Mouse (Mus musculus) right cerebral cortex, postnatal 14 days (tissue): ENCODE data around the gene D430041D05Rik.
A peak's percentile ranks its signal among the peaks of the same experiment; 100 is the strongest.

Experiments
- DNase-seq: peaks from one replicate; pipeline ENCODE4 v3.0.0; 2022

The D430041D05Rik gene

DNA sequence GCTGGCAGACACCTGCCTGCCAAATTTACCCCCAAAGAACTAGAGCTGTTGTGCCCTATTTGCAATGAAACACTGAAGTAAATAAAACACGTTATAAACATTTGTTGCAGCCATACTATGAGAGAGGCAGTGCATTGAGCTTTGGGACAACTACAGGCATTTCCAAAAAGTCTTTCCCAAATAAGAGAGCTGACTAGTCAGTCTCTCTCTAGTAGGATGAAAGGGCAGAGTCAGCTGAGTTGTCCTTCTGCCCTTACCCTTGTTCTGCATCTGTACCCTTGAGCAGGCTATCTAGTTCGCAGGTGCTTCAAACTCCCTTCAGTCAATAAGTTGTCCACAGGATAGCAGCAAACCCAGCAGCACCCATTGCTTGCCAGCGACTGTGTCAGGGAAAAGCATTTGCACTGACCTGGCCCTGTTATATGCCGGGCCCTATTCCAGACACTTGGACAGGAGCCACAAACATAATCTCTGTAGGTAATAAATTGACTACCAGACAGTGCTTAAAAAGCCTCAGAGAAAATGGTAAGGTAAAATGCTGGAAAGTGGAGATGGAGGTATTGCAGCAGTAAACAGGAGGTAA, at the start of gene D430041D05Rik:
TSS of gene D430041D05Rik (minus strand) at position 51 of the 583 bp plus-strand sequence.
- DNase-seq: no peak

- DNase-seq: no peak
These were observed 49.2 kb upstream of the D430041D05Rik start for GRCm38 (mm10) chr2:104460021-104460420.

DNA sequence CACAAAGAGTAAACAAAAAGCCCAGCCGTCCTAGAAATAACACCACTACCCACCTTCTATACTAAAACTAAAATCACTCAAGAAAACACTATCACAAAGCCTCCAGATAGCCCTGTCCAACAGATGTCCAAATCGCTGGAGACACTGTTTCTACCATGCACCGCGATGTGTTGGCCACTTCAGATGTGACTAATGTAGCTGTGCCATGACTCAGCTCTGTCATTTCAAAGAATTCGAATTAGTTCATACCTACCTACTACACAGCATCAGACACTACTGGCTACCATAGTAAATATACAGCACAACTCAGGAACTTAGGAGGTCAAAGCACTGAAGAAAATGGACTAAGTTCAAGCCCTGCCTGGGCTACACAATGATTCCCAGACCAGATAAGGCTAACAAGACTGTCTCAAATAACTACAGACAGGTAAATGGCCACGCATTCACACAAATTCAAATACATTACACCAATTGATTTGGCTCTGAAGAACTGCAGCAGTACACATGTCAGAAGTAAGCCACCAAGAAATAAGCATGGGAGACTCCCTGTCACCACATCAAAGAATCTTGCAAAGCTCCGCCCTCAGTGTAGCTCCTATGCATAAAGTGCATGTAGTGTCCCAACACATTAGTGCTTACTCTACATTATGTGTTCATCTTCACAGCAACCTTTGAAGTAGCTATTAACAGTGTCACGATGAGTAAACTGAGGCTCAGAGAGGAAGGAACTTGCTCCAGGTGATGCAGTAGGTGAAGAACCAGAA, 47.9 kb upstream of the D430041D05Rik start:
- DNase-seq: no peak

GRCm38 (mm10) chr2:104457106-104457505, 46.3 kb upstream of the D430041D05Rik start:
- DNase-seq: no peak

DNA sequence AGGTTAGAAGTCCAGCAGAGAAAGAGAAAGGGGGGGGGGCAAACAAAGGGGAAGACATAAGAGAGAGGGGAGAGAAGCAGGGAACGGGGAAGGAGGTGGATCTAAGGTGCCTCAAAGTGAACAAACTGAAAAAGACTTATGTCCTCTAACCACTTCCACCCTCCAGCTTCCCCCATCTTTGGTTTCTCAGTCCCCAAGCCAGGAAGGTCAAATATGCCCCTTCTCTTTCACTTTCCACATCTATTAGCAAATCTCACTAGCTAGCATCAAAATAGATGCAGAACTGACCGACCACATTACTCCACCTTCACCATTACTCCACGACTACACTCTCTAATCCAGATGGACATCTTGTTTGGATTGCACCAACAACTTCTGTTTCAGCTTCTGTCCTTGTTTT, 39.9 kb upstream of the D430041D05Rik start:
- DNase-seq: no peak

GRCm38 (mm10) chr2:104449191-104449590, 38.4 kb upstream of the D430041D05Rik start:
- no peak for DNase-seq

- DNase-seq: no peak
These were observed 37.4 kb upstream of the D430041D05Rik start for GRCm38 (mm10) chr2:104448201-104448600.

DNA sequence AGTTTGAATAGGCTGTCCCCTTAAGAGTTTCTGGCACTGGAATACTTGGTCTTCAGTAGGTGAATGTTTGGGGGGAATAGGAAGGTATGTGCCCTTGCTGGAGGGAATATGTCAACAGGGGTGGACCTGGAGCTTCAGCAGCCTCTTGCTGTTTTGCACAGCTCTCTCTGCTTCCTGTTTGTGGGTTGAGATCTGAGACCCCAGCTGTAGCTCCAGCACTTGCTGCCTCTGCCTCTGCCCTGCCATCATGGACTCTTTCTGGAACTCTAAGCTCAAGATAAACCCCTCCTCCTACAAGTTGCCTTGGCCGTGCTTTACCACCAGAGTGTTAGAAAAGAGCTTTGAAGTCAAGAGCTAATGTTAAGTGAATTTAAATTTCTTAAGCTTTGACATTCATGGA, 35.2 kb upstream of the D430041D05Rik start:
- no peak for DNase-seq

GRCm38 (mm10) chr2:104444776-104445175, 34.0 kb upstream of the D430041D05Rik start:
- peak; percentile 28 for DNase-seq

DNA sequence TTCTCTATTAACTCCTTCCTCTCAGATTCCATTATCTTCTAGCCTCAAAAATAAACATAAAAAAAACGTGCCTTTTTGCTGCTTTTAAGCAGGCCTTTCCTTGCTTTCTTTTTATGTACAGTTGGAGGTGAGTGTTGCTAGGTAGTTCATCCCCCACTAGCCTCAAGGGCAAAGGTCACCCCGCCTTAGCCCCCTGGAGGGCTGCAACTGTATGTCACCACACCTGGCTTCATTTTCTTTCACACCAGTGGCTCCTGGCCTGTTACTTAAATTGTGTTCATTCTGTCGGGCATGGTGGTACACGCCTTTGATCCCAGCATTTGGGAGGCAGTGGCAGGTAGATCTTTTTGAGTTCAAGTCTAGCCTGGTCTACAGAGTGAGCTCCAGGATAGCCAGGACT, 31.5 kb upstream of the D430041D05Rik start:
- no peak for DNase-seq

DNA sequence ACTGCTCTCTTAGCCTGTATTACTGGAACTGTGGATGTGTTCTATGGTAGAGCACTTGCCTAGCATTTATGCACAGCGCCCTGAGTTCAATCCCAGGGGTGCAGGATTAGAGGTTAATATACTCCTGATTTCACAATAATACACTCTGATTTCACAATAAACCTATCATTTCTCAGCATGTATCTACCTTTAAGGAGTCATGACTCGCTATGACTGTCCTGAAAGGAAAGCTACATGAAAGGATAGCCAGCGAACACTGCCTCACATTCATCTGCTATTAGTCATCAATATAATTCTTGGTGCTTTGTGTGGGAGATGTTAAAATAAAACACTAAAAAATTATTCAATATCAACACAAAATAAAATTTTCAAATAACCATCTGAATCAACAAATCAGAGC, 25.4 kb upstream of the D430041D05Rik start:
- no peak for DNase-seq

DNA sequence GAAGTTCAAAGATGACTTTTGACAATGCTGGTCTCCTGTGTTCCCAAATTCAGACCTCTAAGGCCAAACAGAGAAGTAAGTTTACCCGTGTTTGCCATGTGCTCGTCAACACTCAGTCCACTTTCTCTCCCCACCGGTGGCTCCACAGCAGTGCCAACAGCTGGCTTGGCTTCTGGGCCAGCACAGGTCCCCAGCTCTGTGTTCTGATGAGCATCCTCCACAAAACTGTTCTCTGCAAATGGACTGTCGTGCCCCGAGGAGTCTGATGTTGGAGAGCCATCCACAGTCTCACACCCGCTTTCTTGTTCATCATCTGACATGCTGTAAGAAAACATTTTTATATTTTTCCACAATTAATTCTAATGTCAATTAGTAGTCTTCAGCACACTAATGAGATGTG, 20.3 kb upstream of the D430041D05Rik start:
- DNase-seq: no peak

DNA sequence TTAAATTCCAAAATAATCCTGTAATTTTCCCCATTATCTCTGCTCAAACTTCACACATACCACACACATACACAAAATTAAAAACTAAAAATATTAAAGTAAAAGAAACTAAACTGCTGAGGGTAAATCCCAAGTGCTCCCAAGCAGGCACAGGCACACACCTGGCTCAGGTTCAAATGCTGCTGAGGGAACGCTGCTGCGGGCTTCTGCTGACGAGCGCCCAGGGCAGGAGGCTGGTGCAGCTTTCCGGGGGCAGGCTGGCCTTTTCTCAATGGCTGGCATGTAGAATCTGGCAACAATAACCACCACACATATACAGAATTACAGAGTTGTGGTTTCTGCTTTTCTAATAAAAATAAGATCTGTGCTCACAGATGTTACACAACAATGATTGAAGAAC, 19.8 kb upstream of the D430041D05Rik start:
- DNase-seq: no peak

DNA sequence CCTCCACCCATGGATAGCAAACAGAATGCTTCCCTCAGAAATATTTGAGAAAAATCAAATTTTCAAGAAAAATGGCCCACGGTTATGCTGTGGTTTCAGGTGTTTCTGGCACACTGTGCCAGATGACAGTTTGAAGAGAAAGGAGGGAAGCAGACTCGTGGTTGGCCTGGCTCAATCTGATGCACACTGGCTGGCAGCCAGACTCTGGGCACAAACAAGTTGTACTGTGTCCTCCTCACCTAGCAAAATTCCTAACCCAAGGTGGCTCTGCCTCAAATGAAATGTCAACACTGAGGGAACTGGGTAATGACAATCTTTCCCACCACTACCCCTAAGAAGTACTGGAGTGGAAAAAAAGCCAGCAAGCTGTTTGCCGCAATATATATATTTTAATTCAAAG, 15.3 kb upstream of the D430041D05Rik start:
- DNase-seq: no peak

GRCm38 (mm10) chr2:104422230-104422629, 11.4 kb upstream of the D430041D05Rik start:
- no peak for DNase-seq

DNA sequence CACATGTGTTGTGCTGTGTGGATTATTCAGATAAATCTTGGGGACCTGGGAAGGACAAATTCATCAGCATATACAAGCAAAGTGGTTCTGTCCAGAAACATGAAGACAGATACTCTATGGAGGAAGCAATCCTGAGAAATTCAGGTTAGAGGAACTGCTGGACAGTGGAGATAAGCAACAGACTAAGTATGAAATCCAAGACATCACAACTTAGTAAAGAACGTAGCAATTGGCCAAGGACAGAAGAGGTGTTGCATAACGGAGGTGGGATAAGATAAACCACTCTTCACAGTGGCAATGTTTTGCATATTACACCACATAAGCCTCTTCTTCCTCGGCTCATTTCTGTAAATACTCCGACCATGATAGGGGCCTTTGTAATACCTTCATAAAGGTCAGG, 10.0 kb upstream of the D430041D05Rik start:
- no peak for DNase-seq

DNA sequence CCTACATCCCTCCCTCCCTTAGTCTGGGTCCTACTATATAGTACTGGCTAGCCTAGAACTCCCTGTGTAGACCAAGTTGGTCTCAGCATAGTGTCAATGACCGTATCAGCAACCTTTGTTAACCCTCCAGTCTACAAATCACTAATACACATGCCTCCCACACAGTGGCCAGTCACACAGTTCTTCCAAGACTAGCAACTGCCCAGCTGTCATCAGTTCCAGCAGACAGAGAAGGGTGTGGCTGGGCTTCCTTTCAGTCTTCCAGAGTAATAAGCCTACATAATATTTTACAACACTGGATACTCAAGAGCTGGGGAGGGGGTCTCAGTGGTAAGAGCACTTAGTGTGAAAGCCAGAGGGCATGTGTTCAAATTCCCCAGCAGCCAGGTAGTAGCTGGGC, 9.2 kb upstream of the D430041D05Rik start:
- DNase-seq: no peak

- no peak for DNase-seq
These were observed 8.6 kb upstream of the D430041D05Rik start for GRCm38 (mm10) chr2:104419411-104419810.

GRCm38 (mm10) chr2:104413011-104413410, 2.2 kb upstream of the D430041D05Rik start:
- no peak for DNase-seq

DNA sequence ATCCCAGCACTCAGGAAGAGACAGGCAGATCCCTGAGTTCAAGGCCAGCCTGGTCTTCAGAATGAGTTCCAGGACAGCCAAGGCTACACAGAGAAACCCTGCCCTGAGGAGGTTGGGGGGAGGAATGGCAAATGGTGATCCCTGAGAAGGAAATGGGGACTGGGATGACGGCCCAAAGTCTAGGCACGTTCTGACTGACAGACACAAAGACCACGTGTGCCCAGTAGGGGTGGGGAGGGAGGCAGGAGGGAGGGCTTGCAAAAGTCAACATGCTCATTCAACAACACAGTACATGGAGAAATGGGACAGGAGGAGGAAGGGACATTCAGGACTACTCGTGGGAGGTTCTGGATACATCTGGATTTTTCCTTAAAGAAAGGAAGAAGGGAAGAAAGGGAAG, 1.7 kb upstream of the D430041D05Rik start:
- no peak for DNase-seq

DNA sequence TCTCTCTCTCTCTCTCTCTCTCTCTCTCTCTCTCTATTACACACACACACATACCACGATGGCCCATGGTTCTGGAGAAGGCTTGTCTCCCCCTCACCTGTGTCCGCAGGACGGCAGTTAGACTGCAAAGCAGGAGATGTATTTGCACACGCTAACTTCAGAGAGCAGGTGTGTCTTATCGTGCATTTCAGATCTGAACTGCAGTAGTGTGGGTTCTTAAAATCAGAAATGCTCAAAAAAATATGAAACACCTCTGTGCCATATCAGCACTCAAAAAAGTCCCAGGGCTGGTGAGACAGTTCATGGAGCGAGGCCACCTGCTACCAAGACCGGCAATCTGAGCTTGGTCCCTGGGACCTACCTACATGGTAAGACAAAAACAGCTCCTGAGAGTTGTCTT, 993 bp upstream of the D430041D05Rik start:
- DNase-seq: no peak

DNA sequence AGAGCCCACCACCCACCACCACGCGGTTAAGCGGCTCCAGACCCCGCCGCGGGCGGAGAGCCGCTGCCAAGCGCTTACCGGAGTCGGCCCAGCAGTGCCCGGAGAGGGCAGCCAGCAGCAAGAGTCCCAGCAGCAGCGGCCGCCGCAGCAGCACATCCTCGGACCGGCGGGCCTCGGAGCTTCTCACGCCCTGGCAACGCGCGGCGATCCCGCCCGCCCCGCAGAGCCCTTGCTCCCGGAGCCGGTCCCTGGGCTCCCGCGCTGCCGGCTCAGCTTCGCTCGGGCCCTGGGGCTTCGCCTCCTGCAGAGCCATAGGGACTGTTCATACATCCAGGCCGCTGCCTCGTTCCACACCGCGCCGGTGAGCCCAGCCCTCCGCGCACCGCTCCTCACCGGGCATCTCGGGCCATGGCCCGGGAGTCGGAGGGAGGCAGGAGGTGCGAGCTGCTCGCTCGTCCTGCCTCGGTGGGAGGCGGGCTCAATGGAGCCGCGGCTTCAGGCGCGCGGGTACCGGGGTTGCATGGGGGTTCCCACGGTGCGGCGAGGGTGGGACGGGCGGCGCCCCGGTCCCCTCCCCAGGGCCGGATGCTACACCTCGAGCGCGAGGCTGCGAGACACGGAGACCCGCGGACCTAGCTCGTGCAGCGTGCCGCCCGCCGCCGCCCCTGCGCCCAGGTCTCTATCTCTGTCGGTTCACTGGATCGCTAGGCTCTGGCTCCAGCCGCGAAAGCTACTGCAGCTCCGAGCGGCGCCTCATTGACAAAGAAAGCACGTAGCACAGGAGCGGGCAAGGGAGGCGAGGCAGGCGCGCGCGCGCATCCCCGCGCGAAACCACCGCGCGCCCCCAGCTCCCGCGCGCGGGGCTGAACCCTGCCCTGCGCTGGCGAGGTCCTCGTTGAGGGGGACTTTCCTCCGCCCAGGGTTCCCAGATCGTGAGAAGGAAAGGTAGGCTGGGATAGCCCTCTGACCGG, 677 bp downstream of the D430041D05Rik start:
- peak; percentile 68 for DNase-seq

- DNase-seq: no peak
These were observed 2.5 kb downstream of the D430041D05Rik start for GRCm38 (mm10) chr2:104408351-104408750.

- no peak for DNase-seq
These were observed 2.9 kb downstream of the D430041D05Rik start for GRCm38 (mm10) chr2:104407913-104408312.
